Mouse (Mus musculus) limb, embryonic 13.5 days (tissue): ENCODE data around the gene Zcchc3. TPM values are rescaled to one million over a fixed set of nuclear protein-coding genes. Genes with fewer than 3 reads are reported as not detected.

Source experiments
- ATAC-seq: fragments of 200-750 bp; cut with Nextera tagmentation; 2 replicates; pipeline ENCODE4 v1.8.0; 2017; ENCODE audit warnings: low read depth, moderate number of reproducible peaks, moderate TSS enrichment; ENCODE audit not compliant: low FRiP score
- H3K27ac ChIP-seq: fragments of 300-500 bp; sonication (generic); 2 replicates; pipeline ENCODE4 v1.5.1; 2015; ENCODE audit warnings: inconsistent platforms, mild to moderate bottlenecking, moderate library complexity
- H3K27me3 ChIP-seq: fragments of 300-500 bp; sonication (generic); 2 replicates; pipeline ENCODE4 v1.6.1; 2015; ENCODE audit warnings: mild to moderate bottlenecking, inconsistent platforms
- H3K36me3 ChIP-seq: fragments of 300-500 bp; sonication (generic); 2 replicates; pipeline ENCODE4 v1.6.1; 2015; ENCODE audit warnings: inconsistent platforms, mild to moderate bottlenecking, moderate library complexity
- H3K4me1 ChIP-seq: fragments of 300-500 bp; sonication (generic); 2 replicates; pipeline ENCODE4 v1.6.1; 2015; ENCODE audit warnings: inconsistent platforms
- H3K4me2 ChIP-seq: fragments of 300-500 bp; sonication (generic); replicated peaks from 2 replicates; pipeline ENCODE4 v1.6.1; 2015; ENCODE audit warnings: inconsistent platforms, mild to moderate bottlenecking, moderate library complexity
- H3K4me3 ChIP-seq: fragments of 300-500 bp; sonication (generic); 2 replicates; pipeline ENCODE4 v1.5.1; 2015; ENCODE audit warnings: moderate library complexity, mild to moderate bottlenecking, inconsistent platforms
- H3K9ac ChIP-seq: fragments of 300-500 bp; sonication (generic); 2 replicates; pipeline ENCODE4 v1.6.1; 2015; ENCODE audit warnings: mild to moderate bottlenecking, inconsistent platforms
- H3K9me3 ChIP-seq: fragments of 300-500 bp; sonication (generic); 2 replicates; pipeline ENCODE4 v1.6.1; 2016; ENCODE audit warnings: inconsistent platforms
- WGBS: fragments of 180-500 bp; shearing (Covaris S2); methylation state at CpG from one replicate; pipeline ENCODE4 v1.1.7; 2015; 5-methylcytosine and 5-hydroxymethylcytosine counted together
- polyA plus RNA-seq: library from polyadenylated mRNA; unstranded; fragments of >200 nt; fragmentation: Nextera tagmentation; extraction: Ambion mirVana; gene quantifications from 2 replicates; pipeline ENCODE4 v1.2.1, GENCODE M21; 2015

Zcchc3 gene
- polyA plus RNA-seq, 1 experiment from 2014 or later, result 45.5 TPM

DNA sequence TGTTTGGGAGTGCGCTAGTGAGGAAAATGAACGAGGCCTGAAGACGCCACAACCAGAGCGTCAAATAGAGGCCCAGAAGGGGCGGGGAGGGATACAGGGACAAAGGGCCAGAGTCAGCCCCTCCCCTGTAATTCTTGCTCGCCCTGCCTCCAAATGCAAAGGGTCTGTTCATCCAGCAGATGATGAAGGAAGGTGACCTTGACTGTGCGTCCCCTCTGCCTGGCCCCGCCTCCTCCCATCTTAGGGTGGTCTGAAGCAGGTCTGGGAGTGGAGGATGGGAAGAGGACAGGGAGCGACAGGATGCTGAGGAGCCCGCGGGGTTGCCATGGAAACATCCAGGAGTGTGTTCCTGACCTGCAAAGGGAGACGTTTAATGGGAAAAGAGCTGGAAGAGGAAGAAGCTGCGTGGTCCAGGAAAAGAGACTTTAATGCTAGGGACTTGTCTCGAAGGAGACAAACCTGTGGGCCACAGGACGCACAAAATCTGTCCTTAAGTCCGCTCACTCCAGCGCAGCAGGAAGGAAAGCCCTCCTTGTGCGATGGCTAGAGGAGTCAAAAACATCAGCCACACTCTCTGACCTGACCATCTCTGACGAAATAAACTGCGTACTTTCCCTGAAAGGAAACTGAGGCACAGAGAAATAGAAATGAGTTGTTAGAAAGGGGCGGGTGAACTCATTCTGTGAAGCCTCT is 39.0 kb downstream of the Zcchc3 start:
- H3K27me3 ChIP-seq, result peaks cover 30% of the 10 kb centered on the region
- H3K4me1 ChIP-seq, result peaks cover 16% of the 10 kb centered on the region
- H3K9me3 ChIP-seq, result no peaks in the 10 kb centered on the region
- peak overlapping the region; percentile 62 for H3K4me2 ChIP-seq
- peak overlapping the region; percentile 53; the same call in 1 of the 2 replicates for H3K9ac ChIP-seq
- no peaks in the 10 kb centered on the region for H3K36me3 ChIP-seq
- WGBS, result 5% methylated on average over 21 of the region's 21 CpGs
- peak; percentile 64; the same call in 1 of the 2 replicates for ATAC-seq
- H3K4me3 ChIP-seq, result peak overlapping the region; percentile 33
- no peak overlapping the region for H3K27ac ChIP-seq

DNA sequence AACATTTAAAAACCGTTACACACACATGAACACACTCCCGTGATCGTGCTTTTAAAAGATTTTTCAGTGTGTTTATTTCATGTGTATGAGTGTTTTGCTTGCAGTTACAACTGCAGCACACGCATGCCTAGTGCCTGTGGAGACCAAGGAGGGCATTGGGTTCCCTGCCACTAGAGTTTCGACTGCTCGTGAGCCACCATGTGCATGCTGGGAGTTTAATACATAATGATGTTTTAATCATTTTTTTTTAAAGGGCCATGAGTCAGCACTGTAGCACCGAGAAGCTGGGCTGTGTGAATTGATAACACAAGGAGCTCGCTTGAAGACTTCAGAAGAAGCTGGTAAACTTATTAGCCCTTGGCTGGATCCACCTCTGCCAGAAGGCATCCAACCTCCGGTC is 41.3 kb downstream of the Zcchc3 start:
- no peak overlapping the region for H3K4me2 ChIP-seq
- no peak overlapping the region for H3K9ac ChIP-seq
- H3K4me1 ChIP-seq, result peaks cover 16% of the 10 kb centered on the region
- H3K27me3 ChIP-seq, result peaks cover 30% of the 10 kb centered on the region
- H3K4me3 ChIP-seq, result no peak overlapping the region
- no peaks in the 10 kb centered on the region for H3K36me3 ChIP-seq
- H3K9me3 ChIP-seq, result no peaks in the 10 kb centered on the region
- no peak overlapping the region for H3K27ac ChIP-seq
- no peak for ATAC-seq
- 84% methylated on average over 9 of the region's 9 CpGs for WGBS

DNA sequence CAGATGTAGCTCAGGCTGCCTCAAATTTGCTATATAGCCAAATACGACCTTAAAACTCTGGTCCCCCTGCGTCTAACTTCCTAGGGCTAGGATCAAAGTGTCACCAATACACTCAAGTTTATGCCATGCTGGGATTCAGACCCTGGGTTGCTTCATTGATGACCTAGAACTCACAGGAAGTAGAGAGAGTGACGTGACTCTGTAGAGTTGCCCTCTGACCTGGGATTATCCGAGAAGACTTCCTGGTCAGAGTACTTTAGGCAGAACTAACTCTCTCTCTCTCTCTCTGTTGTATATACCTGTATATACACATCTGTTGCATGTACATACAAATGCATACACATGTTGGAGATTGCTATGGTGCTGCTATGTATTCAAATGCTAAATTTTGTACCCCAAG is 42.2 kb downstream of the Zcchc3 start:
- 63% methylated on average over 4 of the region's 4 CpGs for WGBS
- H3K9ac ChIP-seq, result no peak overlapping the region

DNA sequence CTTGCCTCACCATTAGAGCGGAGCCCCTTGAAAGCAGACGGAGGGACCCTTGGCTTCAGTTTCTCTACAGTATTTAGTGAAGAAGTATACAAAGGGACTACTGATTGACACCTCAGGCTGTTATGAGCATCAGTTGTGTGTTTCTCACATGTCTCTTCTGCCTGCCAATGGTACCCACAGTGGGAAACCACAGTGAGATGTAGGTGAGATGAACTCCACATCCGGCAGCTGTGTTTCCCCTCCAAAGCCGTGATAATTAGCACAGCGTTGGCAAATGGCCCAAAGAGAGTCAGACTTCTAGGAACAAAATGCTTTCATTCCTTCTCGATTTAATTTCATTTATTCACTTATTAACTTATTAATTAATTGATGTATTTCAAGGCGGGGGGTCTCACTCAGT is 42.7 kb downstream of the Zcchc3 start:
- Histone ChIP-seq H3K27me3 (peaks cover 26% of the 10 kb centered on the region), H3K9me3 (no peaks in the 10 kb centered on the region), H3K36me3 (no peaks in the 10 kb centered on the region), H3K4me1 (peaks cover 16% of the 10 kb centered on the region), H3K4me2 (no peak overlapping the region), H3K9ac (no peak overlapping the region), H3K4me3 (no peak overlapping the region), H3K27ac (no peak overlapping the region)
- 84% methylated on average over 7 of the region's 7 CpGs for WGBS
- ATAC-seq, result no peak

More for the DNA sequence above, 42.2 kb downstream of the Zcchc3 start:
- Histone ChIP-seq H3K4me3 (no peak overlapping the region), H3K4me2 (no peak overlapping the region), H3K27me3 (peaks cover 30% of the 10 kb centered on the region), H3K27ac (no peak overlapping the region), H3K4me1 (peaks cover 16% of the 10 kb centered on the region), H3K36me3 (no peaks in the 10 kb centered on the region), H3K9me3 (no peaks in the 10 kb centered on the region)
- no peak for ATAC-seq

DNA sequence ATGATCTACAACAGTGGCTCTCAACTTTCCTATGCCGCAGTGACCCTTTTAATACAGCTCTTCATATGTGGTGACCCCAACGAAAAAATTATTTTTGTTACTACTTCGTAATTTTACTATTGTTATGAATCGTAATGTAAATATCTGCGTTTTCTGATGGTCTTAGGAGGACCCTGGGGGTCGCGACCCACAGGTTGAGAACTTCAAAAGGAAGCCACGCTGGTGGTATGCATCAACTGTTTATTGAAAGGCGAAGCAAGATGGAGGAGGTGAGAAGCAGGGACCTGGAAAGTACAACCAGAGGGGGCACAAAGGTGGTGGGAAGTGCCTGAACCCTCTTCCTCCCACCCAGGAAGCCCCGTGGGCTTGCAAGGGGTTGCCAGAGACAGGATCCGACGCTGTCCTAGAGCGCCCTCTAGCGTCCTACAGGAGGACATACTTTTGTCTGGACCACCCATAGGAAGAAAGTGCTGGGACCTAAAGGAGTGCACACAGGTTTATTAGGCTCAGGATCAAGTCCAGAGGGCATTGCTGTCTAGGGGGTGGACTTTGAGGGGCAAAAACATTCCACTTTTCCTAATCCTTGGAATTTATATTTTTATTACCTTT is 46.2 kb downstream of the Zcchc3 start:
- Histone ChIP-seq H3K9ac (no peak overlapping the region), H3K4me2 (peak overlapping the region; percentile 27), H3K36me3 (no peaks in the 10 kb centered on the region), H3K4me1 (peaks cover 3% of the 10 kb centered on the region; the same call in 1 of the 2 replicates), H3K4me3 (no peak overlapping the region), H3K9me3 (no peaks in the 10 kb centered on the region), H3K27me3 (no peaks in the 10 kb centered on the region), H3K27ac (no peak overlapping the region)
- 33% methylated on average over 14 of the region's 14 CpGs for WGBS
- no peak for ATAC-seq

DNA sequence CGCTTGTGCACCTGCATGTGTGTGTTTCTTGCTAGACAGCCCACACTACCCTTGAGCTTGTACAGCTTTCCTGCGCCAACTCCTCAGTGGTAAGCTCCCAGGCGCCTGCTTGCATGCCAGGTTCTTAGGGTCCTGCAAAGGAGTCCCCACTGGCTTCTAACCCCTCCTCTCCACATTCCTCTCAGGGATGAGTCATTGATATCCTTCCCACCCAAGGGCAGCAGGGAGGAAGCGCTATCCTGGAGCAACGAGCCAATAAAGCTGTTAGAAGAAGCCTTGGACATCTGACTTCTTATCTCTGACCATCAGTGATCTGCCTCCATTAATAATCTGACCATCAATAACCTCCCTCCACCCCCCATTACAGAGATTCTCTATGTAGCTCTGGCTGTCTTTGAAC is 46.9 kb downstream of the Zcchc3 start:
- Histone ChIP-seq H3K4me3 (no peak overlapping the region), H3K27me3 (no peaks in the 10 kb centered on the region), H3K4me1 (peaks cover 6% of the 10 kb centered on the region; the same call in 1 of the 2 replicates), H3K4me2 (no peak overlapping the region), H3K27ac (no peak overlapping the region), H3K36me3 (no peaks in the 10 kb centered on the region), H3K9me3 (no peaks in the 10 kb centered on the region), H3K9ac (no peak overlapping the region)
- WGBS, result 73% methylated on average over 5 of the region's 5 CpGs
- no peak for ATAC-seq

DNA sequence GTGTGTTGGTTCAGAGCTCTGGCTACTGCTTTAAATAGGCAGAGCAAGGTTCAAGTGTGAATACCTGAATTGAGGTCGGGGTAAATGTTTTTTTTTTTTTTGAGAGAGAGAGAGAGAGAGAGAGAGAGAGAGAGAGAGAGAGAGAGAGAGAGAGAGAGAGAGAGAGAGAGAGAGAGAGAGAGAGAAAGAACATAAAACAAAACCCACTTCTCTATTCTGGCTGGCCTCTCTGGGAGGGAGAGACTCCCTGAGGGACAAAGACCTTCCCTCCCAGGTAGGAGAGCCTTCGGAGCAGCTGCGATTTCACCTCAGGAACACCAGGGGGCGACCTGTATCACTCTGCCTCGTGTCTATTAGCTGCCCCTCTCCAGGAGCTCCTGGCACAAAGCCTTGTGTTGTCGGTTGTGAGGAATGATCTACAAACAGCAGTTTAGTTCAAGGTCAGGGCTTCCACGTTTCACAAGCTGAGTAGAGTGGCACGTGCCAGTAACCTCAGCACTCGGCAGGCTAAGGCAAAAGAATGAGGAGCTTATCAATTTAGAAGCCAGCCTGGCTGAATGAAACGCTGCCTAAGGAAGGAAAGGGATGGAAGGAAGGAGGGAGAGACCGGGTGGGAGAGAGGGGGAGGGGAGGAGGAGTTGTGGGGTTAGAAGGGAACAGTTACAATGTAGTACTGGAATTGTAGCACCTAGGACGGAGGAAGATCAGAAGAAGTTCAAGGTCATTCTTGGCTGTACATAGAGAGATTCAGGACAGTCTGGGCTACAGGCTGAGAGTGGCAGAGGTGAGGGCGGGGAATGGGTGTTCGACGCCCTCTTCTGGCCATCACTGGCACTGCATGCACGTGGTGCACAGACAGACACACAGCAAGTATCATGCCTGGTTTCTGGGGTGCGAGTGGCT is 51.3 kb downstream of the Zcchc3 start:
- Histone ChIP-seq H3K4me2 (peak overlapping the region; percentile 53), H3K9me3 (no peaks in the 10 kb centered on the region), H3K9ac (no peak overlapping the region; the same call in 1 of the 2 replicates), H3K27ac (no peak overlapping the region), H3K27me3 (no peaks in the 10 kb centered on the region), H3K4me1 (peaks cover 6% of the 10 kb centered on the region; the same call in 1 of the 2 replicates), H3K4me3 (peak overlapping the region; percentile 27), H3K36me3 (no peaks in the 10 kb centered on the region)
- peak; percentile 69; the same call in 1 of the 2 replicates for ATAC-seq
- 10% methylated on average over 17 of the region's 17 CpGs for WGBS

Other genes with a start within 250 kb of the Zcchc3 start
- 99.4 and 109 TPM in 2 replicates for gene Csnk2a1, start 188.2 kb downstream of the Zcchc3 start, polyA plus RNA-seq
- 47.1 and 47.7 TPM in 2 replicates for gene Tbc1d20, start 121.2 kb downstream of the Zcchc3 start, polyA plus RNA-seq
- gene Rbck1, start 82.4 kb downstream of the Zcchc3 start, polyA plus RNA-seq, result 83.3 and 86.9 TPM in 2 replicates
- gene Trib3, start 71.0 kb downstream of the Zcchc3 start, polyA plus RNA-seq, result 1.5 and 2.2 TPM in 2 replicates
- 4.4 and 4.6 TPM in 2 replicates for gene Nrsn2, start 38.4 kb downstream of the Zcchc3 start, polyA plus RNA-seq
- 11.3 and 11.9 TPM in 2 replicates for gene Sox12, start 17.0 kb downstream of the Zcchc3 start, polyA plus RNA-seq
- gene 6820408C15Rik, start 560 bp upstream of the Zcchc3 start, polyA plus RNA-seq, result 0.18 and 0.19 TPM in 2 replicates
- not detected in 2 replicates for gene Defb23, start 49.6 kb upstream of the Zcchc3 start, polyA plus RNA-seq
- gene Defb20, start 62.0 kb upstream of the Zcchc3 start, polyA plus RNA-seq, result not detected in 2 replicates
- not detected in 2 replicates for gene Defb22, start 75.1 kb upstream of the Zcchc3 start, polyA plus RNA-seq
- not detected in 2 replicates for gene Defb26, start 96.7 kb upstream of the Zcchc3 start, polyA plus RNA-seq
- not detected in 2 replicates for gene Defb28, start 103.2 kb upstream of the Zcchc3 start, polyA plus RNA-seq
- gene Defb29, start 125.1 kb upstream of the Zcchc3 start, polyA plus RNA-seq, result not detected in 2 replicates
- not detected in 2 replicates for gene Gm17416, start 154.3 kb upstream of the Zcchc3 start, polyA plus RNA-seq
- gene Defb21, start 157.7 kb upstream of the Zcchc3 start, polyA plus RNA-seq, result not detected in 2 replicates
- gene Defb19, start 165.3 kb upstream of the Zcchc3 start, polyA plus RNA-seq, result not detected in 2 replicates
- gene Defb45, start 184.4 kb upstream of the Zcchc3 start, polyA plus RNA-seq, result not detected in 2 replicates
- gene Defb36, start 189.3 kb upstream of the Zcchc3 start, polyA plus RNA-seq, result not detected in 2 replicates
- 2.0 TPM in 1 of 2 replicates, not detected in the other for gene Defb25, start 208.0 kb upstream of the Zcchc3 start, polyA plus RNA-seq
- 2.1 and 2.9 TPM in 2 replicates for gene Rem1, start 211.9 kb upstream of the Zcchc3 start, polyA plus RNA-seq